Mouse (Mus musculus) cerebellum, postnatal 10 days (tissue): ENCODE data around the gene Hexim2.
A peak's percentile ranks its signal among the peaks of the same experiment; 100 is the strongest.

Source experiments
- DNase-seq, 2 experiments: peaks; one replicate each; pipeline ENCODE4 v3.0.0; 2021; ENCODE audit warnings: mixed read lengths in 2 of 2

The Hexim2 gene

DNA sequence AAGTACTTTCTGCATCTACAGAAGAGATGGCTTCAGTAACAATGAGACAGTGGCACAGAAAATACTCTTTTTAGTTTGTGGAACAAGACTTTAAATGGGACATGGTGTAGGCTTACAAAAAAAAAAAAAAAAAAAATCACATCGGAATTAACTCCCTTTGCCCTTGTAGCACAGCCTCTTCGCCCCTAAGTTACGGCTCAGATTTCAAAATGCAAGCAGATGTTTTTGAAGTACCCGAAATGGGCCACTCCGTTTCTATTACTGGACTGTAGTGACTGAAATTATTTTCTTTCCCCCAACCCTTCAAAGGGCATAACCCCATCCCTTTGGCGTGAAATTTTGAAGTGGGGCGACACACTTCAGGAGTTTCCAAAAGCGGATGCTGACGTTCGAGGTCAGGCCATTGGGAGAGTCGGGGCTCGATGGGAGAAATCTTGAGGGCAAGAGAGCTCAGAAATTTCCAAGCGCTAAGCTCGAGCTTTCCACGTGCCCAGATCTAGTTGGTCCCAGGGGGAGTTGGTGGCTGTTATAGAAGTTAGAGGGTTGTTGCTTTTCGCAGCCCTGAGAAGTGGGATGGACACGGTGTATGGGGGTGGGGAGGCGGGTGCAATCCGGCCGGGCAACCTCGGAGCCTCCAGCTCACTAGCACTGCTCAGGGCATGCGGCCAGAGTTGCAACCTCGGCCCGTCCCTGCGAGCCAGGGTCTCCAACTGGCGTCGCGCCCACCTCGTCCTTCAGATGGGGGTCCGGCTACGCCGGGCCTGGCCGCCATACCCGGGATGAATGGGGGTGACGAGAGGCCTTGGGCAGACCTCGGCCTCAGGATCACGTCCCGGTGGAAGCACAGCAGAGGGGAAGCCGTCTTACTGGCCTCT is at the start of gene Hexim2:
Gene Hexim2, plus strand, starts transcription at position 729 of the 875 bp plus-strand sequence.
- DNase-seq: peak; percentile 93 to 94

DNA sequence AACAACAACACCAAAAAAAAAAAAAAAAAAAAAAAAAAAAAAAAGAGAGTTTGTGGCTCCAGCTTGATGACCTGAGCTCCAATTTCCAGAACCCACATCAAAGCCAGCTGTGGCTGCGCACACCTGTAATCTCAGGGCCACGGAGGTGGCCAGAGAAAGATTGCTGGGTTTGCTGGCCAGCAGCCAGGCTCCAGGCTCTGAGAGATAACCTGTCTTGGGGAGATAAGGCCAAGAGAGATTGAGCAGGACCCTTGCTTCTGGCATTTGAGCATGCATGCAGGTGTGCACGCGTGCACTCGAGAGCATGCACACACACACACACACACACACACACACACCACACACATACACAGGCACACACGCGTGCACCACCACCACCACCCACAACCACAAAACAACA is 38.9 kb upstream of the Hexim2 start:
- DNase-seq: no peak

DNA sequence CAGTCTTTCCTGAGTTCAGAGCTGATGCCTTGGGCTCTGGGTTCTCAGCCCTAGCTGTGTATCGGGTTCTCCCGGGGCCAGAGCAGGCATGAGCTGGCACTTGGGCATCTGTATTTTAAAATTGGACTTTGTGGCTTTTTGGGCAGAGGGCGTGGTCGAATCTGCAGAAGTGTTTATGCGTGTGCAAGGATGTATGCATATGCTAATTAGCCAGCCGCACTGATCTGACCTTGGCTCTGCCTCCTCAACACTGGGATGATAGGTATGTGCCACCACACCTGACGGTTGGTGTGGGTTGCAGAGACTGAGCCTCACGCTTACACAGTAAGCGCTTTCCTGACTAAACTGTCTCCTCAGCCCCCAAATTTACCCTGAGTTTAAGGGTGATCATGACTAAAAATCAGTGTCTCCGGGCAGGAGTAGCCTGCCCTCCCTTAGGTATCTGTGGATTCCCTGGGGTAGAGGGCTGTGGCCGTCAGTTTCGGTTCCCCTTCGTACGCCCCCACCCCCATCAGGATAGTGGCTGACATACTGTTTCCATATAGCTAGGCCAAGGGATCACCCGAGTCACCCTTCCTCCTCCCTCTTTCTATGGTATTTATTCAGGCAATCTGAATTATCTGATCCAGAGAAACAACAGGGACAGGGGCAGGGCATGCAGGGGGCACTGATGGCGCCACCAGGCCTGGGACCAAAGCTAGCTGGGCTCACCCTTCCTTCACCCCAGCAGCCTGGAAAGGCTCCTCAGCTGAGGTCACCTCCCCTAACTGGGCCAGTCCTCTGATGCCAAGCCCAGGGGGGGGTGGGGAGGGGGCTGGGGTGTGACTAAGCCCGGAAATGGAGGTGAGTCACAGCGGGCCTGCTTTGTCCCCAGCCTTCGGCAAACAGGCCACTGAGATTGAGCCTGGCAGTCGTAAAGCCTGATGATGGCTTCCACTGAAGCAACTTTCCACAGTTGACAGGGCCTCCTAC is 38.1 kb upstream of the Hexim2 start:
- DNase-seq: no peak

DNA sequence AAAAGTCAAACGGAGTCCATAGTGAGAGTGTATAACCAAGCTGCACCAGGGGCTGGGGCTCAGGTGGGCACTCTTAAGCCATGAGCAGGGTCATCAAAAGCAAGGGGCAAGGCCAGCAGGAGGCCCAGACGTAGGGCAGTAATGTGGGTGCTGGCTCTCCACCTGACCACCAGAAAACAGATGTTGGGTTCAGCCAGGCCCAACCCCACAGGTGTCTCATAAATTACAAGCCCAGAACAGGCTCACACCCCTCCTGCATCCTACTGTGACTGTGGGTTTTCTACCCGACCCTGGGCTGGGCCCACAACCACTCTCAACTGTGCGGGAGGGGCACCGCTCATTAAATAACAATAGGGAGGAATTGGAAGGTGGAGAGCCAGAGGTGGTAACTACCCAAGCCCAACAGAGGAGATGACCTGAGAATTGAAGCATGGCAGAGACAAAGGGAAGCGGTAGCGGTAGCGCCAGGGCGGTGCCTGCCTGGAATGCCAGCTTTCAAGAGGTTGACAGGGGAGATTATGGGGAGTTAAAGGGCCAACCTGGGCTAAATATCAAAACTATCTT is 37.0 kb upstream of the Hexim2 start:
- DNase-seq: no peak

DNA sequence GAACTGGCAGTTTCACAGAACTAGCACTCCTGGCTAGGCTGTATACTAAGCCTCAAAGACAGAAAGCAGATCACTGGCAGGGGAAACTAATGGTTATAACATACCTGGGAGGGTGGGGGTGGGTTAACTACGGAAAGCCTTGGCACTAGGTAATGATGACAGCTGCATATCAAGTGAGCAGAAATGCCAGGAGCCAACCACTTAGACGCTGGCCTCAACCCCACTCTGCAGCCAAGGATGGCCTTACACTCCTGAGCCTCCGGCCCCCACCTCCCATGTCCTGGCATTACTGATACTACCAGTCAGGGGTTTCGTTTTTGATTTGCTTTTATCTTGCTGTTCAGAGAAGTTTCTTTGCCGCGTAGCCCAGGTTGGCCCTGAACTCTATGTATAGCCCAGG is 36.4 kb upstream of the Hexim2 start:
- no peak for DNase-seq

DNA sequence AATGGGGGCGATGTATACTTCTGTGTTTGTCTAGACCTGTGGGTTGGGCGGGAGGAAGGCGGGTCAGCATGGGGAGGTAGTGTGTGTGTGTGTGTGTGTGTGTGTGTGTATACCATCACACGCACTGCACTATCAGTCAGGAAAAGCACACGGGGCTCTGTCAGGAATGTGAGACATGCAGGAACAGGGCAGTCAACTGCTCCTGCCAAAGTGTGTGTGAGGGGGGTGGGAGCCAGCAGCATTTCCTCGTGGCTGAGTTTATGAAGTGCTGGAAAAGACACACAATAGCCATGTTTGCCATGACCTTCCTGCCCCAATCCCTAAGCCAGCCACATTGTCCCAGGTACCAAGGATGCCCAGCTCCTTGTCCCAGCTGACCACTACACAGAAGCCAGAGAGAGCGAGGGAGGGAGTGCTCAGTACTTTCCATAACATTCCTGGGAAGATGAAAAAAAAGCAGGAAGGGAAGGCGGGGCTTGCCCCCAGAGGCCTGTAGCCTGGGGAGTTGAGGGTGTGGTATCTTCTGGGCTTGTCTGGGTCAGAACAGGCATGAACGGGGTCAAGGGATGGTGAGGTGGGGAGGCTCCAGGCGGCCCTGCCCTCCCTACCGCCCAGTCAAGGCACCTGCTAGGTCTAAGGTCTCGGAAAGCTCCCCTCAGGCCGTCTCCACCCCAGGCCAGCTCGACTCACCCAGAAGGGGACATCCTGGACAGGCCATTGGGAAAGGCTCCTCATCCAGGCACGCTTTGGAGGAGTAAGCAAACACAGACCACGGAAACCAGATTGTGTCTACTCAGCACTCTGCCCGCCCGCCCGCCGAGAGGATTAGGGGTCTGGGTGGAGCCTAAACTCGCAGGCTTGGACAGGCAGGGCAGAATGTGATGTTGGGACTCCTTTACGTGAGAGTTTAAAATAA is 35.0 kb upstream of the Hexim2 start:
- no peak for DNase-seq

DNA sequence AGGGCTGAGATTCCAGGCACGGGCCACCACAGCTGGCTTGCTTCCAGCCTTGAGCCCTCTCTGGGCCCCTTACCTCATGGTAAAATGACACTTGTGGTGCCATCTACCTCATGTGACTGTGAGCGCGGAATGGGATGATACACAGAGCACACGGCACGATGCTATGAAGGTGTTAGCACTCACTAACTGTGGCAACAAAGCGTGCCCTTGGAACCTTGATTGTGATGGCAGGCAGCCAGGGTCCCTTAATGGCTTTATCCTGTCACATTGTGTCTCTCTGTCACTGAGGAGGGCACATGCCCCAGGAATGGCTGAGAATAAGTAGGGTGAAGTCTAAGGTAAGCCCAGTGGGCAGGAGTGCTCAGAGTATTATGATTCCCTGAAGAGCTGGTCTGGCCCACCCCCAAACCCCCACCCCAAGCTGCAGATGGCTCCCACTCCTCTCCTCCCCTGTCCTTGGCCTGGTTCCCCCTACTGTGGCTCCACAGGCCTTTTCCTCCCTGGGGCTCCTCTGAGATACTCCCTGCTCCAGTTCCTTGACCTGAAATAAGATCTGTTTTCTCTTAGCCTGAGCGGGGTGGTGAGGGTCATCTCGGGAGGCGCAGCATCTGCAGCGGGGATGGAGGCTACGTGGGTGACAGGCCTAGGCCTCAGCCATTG is 33.6 kb upstream of the Hexim2 start:
- DNase-seq: peak; percentile 48 to 54

DNA sequence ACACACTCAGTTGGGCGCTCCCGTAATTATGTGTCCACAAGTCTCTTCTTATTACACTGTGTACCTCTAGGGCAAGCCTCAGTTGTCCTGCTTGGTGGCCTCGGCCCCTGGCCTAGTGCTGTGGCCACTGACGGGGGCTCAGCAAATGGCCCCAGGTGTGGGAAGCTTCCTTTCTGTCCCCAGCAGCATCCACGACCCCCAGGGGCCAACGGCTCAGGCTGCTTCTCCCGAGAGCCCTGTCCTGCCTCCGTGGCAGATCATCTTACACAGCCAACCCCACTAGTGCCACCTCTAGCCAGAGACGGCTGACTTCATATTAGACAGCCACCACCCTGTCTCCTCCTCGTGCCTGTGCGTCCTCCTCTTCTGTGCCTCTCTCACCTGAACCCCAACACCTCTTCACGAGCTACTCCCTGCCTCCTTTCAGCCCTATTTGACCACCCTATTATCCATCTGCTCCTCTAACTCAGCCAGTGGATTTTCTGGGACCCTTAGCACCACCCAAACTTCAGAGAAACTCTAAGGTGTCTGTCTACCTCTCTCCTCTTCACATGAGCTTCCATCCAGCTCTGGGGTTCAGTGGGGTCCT is 32.8 kb upstream of the Hexim2 start:
- peak in 1 of 2 experiments; percentile 7 for DNase-seq

DNA sequence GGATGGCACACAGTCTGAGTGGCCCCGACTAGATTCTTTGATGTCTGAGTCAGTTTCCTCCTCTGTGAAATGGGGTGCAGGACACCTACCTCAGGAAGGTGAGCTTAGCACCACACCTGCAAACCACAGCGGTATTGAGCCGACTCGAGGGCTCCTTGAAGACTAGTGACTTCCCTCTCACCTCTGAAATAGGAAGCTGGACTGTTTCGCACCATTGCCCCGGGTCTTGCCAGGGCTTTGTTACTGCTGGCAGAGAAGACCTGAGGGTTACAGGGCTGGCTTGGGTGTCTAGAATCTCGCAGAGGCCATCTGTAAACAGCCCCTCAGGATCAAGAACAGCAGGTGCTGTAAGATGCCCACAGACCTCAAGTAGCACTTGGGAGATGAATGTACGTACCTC is 31.9 kb upstream of the Hexim2 start:
- no peak for DNase-seq

DNA sequence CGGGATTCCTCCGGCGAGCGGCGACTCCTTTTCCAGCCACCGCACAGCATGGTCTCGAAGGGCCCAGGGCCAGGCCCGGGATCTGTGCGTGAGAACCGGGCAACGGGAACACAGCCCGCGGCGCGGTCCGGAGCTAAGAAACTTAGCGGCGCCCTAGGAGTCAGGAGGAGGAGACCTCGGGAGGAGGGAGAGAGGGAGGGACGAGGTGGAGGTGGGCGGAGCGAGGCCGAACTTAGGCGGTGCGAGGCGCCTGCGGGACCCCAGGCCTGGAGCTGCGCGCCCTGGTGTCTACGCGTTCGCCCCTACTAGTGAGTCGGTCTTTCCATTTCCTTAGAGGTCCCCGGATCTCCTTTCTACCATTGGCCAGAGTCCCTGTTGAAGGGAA is 30.8 kb upstream of the Hexim2 start, which contains the start of the genes Plcd3 and Acbd4:
Gene Plcd3, minus strand, starts transcription at position 178 of the 385 bp plus-strand sequence.
Gene Acbd4, plus strand, starts transcription at position 202 of the 385 bp plus-strand sequence.
- peak; percentile 76 to 80 for DNase-seq

DNA sequence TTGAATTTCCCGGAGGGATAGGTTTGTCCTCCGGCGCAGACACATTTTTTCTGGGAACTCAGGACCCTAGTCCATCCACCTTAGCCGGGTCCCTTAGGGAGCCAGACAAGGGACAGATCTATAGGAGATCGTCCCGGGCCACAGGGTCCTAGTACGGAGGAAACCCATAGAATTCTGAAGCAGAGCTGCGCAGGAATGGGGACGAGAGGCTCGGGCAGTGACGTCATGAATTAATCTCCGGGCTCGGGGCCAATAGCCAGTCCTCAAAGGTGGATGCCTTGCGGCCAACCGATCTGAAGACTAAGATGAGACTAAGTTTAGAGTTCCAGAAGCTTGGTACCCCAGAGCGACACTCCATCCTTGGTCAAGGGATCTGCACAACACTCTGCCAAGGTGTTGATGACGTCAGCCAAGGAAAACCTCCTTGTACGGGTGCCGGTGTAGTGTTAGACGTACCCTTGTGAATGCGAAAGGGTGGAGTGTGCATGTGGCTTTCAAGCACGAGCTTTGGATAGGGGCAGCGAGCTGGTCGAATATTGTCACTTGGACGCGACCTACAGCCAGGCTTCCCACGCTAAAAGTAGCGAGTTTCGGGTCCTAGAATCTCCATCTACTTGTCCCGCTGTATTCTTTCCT is 30.2 kb upstream of the Hexim2 start:
- peak; percentile 81 to 85 for DNase-seq

DNA sequence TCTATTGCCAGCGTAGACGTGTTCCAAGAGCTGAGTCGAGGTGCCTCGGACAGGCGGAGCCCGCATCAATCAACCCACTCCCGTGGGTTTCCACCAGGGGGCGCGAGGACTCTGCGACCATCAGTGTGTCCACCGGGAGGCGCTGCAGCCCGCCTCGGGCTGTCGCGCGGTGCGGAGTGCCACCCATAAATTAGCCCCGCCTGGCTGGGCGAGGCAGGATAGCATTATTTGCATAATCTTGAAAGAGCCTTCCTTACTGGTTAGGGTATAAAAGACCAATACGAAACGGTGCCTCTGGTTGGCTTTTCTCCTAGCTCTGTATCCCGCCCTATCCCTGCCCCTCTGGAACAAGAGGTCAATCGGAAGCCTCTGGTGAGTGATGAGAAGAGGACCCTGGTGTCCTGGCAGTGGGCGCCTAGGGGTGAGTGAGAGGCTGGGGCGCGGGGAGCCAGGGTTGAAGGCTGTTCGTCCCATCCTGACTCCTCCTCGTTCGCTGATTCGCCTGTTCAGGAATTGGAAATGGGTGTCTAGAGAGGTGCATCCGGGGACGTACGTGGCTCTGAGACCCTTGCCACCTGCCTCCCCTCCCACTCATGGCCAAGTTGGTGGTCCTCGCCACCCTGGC is 29.4 kb upstream of the Hexim2 start:
- DNase-seq: peak; percentile 98 to 99

DNA sequence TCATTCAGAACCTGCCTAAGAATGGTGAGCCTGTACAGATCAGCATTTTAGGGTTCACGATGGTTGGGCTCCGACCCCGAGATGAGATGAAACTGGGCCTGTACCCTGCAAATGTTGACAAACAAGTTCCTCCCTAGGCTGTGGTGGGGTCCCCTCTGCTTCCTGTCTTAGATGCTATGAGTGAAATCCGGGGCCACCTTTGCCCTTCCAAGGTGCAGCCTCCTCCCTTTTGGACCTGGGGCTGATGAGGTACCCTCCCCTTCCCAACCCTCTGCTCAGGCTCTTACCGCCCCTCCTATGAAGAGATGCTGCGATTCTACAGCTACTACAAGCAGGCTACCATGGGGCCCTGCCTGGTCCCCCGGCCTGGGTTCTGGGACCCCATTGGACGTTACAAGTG is 28.6 kb upstream of the Hexim2 start:
- peak in 1 of 2 experiments; percentile 9 for DNase-seq

DNA sequence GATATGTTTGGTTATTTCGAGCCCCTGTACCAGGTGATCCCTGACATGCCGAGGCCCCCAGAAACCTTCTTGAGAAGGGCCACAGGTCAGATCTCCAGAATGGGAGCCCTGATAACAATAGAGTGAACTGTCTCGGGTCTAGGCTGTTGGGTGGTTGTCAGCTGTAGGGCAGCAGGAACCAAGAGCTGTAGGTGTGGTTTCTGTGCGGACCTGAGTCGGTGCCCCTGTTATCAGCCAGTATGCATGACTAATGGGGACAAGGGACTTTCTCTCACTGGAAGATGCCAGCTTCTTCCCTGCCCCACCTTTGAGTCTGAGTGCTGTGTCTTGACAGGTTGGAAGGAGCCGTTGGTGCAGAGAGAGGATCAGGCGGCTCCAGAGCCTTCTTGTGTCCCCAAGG is 27.8 kb upstream of the Hexim2 start:
- DNase-seq: no peak

DNA sequence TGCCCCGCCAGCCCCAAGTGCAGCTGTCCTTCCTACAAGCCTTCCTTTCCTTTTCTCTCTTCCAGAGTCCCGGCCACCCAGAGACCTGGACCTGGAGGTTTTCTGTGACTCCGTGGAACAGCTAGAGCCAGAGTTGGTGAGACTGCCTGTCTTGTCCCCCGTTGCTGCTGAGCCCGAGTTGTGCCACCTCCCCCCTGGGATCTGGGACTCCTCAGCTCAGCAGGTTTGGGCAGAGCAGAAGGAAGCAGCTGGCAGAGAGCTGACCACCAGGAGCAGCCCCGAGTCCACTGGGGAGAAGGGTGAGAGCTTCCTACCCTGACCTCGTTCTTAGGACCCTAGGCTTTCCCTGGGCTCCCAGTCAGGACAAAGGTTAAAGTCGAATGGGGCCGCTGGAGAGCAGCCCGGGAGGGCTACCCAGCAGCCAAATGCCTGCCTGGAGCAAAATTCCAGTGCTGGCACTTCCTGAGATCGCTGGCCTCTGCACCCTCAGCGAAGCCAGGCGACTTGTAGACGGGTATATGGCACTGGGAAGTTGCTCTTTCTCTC is 27.0 kb upstream of the Hexim2 start:
- DNase-seq: peak in 1 of 2 experiments; percentile 8

DNA sequence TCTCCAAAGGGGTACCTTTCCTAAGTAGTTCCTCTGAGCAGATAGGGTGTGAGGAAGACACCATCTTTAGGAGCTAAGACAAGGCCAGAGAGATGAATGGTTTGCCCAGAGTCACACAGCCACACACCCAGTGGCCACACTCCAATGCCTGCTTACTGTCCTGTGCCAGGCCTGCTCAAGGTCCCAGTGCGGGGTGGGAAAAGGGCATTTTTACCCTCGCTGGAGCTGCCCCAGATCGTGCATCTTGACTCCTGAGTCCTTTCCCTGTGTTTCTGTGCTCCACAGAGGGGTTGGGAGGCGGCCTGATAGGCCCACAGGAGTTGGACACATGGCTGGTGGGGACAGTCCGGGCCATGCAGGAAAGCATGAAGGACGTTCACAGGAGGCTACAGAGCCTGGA is 26.4 kb upstream of the Hexim2 start:
- DNase-seq: no peak

DNA sequence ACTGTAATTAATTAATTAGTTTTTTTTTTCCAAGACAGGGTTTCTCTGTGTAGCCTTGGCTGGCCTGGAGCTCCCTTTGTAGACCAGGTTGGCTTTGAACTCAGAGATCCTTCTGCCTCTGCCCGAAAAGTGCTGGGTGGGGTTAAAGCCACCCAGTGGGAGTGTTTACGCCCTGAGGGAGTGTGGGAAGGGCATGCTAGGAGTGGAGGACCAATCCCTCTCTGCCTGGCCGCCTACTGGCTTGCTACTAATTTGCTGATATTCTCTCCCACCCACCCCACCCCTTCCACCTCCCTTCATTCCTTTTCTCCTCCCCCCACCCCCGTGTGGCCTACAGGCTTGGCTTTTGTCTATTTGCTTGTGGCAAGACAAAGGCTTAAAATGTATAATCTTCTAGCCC is 25.8 kb upstream of the Hexim2 start:
- DNase-seq: peak in 1 of 2 experiments; percentile 6

DNA sequence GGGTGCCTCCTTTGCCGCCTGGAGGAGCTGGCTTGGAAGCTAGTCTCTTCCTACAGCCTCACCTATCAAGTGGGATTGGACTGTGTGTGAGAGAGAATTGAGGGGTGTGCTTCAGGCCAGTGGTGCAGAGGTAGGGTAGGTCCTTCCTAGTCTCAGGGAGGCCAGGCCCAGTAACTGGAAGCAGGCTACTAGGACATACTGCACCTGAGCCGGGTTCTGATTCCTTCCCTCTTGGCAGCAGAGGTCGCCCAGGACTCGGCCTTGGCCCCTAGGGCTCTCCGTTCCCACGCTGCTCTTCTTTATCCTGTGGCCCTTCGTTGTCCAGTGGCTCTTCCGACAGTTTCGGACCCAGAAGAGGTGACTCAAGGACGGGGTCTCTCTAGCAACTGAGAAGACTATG is 20.9 kb upstream of the Hexim2 start:
- DNase-seq: peak in 1 of 2 experiments; percentile 7

DNA sequence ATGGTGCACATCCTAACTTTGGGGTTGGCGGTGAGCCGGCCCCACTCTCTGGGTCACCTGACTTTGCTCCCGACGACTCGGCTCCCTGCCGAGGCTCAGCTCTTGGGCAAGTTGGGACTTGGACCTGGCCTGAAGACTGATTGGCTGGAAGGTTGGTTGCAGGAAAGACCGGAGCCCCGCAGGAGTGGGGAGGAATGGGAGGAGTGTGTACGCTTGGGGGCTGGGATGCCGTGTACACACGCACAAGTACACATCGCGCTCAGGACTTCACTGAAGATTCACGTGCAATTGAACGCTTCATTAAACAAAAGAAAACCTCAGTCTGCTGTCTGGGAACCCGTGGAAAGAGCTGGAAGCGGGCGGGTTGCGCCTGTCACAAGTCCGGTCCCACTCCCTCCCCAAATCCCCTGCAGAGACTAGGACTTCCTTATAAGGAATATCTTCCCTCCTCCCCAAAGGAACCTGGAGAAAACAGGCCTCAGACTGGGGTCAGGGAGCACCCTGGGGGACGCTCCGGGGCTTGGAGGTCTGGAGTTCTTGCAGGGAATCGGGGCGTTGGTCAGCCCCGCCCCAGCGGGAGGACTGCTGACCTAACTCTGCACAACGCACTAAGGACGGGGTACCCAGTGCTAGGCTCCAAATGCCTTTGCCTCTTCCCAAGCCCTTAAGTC is 20.2 kb upstream of the Hexim2 start:
- peak; percentile 59 to 60 for DNase-seq
